Mouse (Mus musculus) urinary bladder, postnatal 25 days (tissue): ENCODE data around the gene Eri2.
"Not testable (repeated sequence)": the region's sequence is repeated elsewhere in the genome, so short reads cannot be mapped to it uniquely, and the experiment has no call there.

Experiments
- DNase-seq: peaks from one replicate; pipeline ENCODE4 v3.0.0; 2022; ENCODE audit warnings: low spot score

The Eri2 gene

DNA sequence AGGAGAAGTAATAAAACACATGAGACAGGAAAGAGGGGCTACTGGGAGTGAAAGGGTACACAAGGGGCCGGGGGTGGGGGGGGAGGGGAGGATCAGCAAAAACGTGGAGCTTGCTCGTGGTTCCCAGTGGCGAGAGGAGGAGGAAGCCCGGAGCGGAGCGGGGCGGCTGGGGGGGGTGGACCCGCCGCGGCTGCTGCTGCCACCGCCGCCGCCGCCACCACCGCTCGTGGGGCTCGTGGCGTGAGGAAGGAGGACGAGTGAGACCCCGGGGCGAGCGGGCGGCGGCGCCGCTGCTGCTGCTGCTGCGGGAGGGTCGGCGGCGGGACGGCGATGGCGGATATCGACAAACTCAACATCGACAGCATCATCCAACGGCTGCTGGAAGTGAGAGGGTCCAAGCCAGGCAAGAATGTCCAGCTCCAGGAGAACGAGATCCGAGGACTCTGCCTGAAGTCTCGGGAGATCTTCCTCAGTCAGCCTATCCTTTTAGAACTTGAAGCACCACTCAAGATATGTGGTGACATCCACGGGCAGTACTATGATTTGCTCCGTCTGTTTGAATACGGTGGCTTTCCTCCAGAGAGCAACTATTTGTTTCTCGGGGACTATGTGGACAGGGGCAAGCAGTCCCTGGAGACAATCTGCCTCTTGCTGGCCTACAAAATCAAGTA is 53.9 kb downstream of the Eri2 start:
- DNase-seq, result not testable (repeated sequence)

DNA sequence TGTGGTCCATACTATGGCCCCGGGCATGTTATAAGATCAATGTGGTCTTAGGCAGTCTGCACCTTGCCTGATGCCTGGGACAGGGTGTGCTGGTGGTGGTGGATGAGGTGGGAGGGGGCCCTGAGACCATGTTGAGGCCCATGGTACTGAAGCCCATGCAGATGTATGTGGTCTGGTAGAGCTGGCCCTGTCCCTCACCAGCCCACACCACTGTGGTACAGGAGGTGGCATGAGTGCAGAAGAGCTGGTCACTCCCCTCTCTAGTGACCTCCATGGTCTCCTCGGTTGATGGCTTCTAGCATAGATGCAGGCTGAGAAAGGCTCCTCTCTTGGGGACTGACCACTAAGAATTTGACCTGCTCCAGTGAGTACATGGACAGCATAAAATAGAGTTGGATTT is 55.0 kb downstream of the Eri2 start:
- DNase-seq, result no peak

DNA sequence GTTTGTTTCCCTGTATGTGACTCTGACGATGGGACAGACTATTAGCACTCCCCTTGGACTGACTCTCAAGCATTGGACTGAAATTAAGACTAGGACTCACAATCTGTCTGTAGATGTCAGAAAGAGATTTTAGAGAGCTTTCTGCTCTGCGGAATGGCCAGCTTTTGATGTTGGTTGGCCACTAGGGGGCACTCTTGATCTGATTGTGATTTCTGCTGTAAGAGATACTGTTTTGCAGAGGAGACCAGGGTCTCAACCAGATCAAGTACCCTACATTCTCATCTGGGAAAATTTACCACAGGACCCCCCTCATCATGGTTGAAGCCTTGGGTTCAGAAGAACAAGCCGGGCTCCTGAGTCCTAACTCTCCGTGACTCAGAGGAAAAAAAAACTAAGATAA is 62.6 kb downstream of the Eri2 start:
- not testable (repeated sequence) for DNase-seq

DNA sequence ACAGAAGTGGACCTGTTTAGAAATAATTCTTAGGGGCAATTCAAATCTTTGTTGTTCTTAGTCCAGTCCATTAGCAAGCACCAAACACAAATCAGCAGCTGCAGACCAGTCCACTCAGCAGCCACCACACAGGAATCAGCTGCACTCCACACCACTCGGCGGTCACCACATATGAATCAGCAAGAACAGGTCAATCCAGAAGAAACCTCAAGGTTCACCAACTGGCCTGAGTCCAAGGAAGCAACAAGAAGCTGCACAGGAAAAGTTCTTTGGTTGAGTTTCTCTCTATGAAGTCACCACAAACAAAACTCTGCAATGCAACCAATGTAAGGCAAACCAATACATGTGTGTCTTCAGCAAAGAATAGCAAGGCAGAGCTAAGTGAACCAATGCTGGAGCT is 66.2 kb downstream of the Eri2 start:
- DNase-seq, result no peak

DNA sequence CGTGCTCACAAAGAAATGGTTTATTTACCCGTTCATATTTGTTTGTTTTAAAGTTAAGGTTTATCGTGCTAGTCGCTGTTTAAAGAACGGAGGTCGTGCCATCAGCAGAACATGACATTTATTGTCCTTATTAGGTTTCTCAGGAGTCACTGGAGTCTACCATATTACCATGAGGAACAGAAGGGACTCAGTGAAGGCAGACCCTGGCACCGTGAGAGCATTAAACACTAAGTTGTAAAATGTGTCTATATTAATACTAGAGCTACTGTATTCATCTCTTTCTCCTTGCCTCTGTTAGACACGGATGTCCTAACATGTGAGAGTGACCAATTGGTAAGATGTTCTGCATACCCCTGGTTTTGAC is 72.9 kb downstream of the Eri2 start:
- DNase-seq, result no peak

DNA sequence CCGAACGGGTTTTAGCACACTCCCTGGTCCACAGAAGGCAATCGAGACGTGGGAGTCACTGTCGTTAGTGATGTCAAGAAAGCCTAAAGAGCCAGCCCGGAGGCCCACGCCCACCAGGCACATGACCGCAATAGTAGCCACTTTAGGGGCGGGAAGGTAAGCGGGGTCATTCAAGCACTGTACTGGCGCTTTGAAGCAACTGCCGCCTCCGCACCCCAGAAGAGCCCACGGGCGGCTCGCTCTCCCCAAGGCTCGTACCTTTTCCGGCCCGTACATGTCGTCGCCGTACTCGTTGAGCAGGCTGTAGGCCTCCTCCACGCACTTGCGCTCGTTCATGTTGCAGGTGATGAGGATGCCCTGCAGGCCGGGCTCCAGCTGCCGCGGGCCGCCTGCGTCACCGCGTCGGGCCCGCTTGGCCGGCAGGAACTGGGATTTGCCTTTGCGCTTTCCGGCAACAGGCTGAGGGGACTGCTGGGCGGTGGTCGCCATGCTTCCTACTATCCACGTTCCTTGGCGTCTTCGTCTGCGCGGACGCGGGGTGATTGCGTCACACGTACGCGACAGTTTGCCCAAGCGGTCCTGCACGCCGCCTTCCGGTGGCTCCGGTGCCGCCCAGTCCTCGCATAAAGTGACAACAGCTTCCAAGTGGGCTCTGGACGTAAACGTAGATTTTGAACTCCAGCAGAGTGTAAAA is 73.5 kb downstream of the Eri2 start, which contains the start of gene Thumpd1:
Gene Thumpd1, minus strand, starts transcription at position 546 of the 694 bp plus-strand sequence.
- DNase-seq, result peak; percentile 94
